In the genomic region with DNA sequence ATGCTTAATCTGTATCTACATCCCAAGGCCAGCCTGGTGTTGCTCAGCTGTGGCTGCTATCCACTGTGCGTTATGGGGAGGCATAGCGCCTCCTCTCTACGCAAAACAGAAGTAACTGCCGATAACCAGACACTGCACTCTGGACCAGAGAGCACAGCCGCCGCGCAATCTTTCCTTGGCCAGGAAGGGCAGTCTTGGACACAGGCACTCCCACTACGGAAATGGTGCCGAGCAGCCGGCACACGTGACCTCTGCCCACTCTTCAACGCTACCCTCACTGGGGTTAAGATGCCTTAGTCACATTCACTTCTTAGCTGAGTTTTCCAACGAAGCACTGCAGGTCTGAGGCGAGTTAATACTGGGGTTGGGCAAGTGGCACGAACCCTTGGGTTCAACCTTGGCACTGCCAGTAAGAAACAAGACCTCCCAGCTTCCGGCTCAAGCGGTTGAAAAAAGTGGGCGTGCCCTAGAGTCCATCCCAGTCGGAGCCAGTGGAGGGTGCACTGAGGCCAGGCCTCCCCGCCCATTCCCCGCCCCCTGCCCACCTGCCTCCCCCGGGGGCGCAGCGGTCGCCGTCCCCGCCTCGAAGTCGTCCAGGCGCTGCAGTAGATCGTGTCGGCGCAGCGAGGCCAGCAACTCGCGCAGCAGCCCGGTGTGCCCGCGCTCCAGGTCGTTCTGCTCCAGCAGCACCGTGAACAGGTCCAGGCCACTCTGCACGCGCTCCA, we compare ENCODE assay signal across 8 mouse cellular contexts. TPM values are rescaled to one million over a fixed set of nuclear protein-coding genes. Genes with fewer than 3 reads are reported as not detected.
DNase-seq lines count a peak whose midpoint lies in the region; ATAC-seq lines count a peak whose summit lies in the region.

No protein-coding gene starts in this region.

- WGBS in hindbrain, embryonic 16.5 days: under 1% methylated on average over 43 of the region's 43 CpGs

- peak; percentile 81 for DNase-seq in T-cell, adult 2 months (ENCODE audit: low spot score)
- DNase-seq in cerebellum, postnatal 36 days: peak; percentile 42 to 48
- peak; percentile 79 for DNase-seq in gastrocnemius, adult 18-20 months (ENCODE audit: low spot score)
- peak; percentile 47 for DNase-seq in left cerebral cortex, adult 11 months (ENCODE audit: low spot score)
- DNase-seq in lung, postnatal 4 days: peak; percentile 89 to 92
- peak; percentile 51 for DNase-seq in retina, postnatal 7 days (ENCODE audit: low read depth, low spot score)
- peak; percentile 74 for DNase-seq in urinary bladder, adult 2 months (ENCODE audit: low spot score)

- peak overlapping the region; percentile 90 for H3K27ac ChIP-seq in hindbrain, embryonic 16.5 days (ENCODE audit: low read depth, low read length)

- peak overlapping the region; percentile 88 for H3K4me3 ChIP-seq in hindbrain, embryonic 16.5 days (ENCODE audit: low read length)

- ATAC-seq in hindbrain, embryonic 16.5 days: peak; percentile 85

- H3K9me3 ChIP-seq in hindbrain, embryonic 16.5 days (ENCODE audit: control insufficient read depth, low read length): no peaks in the 10 kb centered on the region

- H3K9ac ChIP-seq in hindbrain, embryonic 16.5 days (ENCODE audit: low read depth, low read length): peak overlapping the region; percentile 87

- peak overlapping the region; percentile 87 for H3K4me2 ChIP-seq in hindbrain, embryonic 16.5 days (ENCODE audit: low read length)

- H3K4me1 ChIP-seq in hindbrain, embryonic 16.5 days (ENCODE audit: control insufficient read depth, insufficient read depth, low read depth, low read length): peaks cover 12% of the 10 kb centered on the region

- no peaks in the 10 kb centered on the region for H3K27me3 ChIP-seq in hindbrain, embryonic 16.5 days (replicated peaks; ENCODE audit: control insufficient read depth, insufficient read depth, low read length)

- no peaks in the 10 kb centered on the region; the same call in 1 of the 2 replicates for H3K36me3 ChIP-seq in hindbrain, embryonic 16.5 days (ENCODE audit: control insufficient read depth, insufficient read depth, low read length)

RNA-seq across cellular contexts. Expression of gene Fadd, which starts 0.5 kb away (rescaled TPM):
- total RNA-seq in gastrocnemius, adult 18-20 months (2021): 1 to 10 TPM; 2.1 to 2.3 TPM
- 4.7 and 5.9 TPM in 2 replicates for polyA plus RNA-seq in hindbrain, embryonic 16.5 days (2015; fragmentation: Nextera tagmentation; extraction: Ambion mirVana)
- 9.3 and 9.4 TPM in 2 replicates for polyA plus RNA-seq in urinary bladder, adult 2 months (2012; rRNA removed)

RNA-seq across cellular contexts. Expression of gene Ppfia1, which starts 28.2 kb away (rescaled TPM):
- 10 to 100 TPM; 24.7 to 25.8 TPM for total RNA-seq in gastrocnemius, adult 18-20 months (2021)
- polyA plus RNA-seq in hindbrain, embryonic 16.5 days (2015; fragmentation: Nextera tagmentation; extraction: Ambion mirVana): 12.8 and 23.9 TPM in 2 replicates
- 34.3 and 35.0 TPM in 2 replicates for polyA plus RNA-seq in urinary bladder, adult 2 months (2012; rRNA removed)

Comparison
In these comparisons a context has a peak if more than half of its experiments do, and no peak if none do; other contexts are left out.
1. Peak in every context shown above with its lines: DNase-seq, ATAC-seq, H3K4me3 ChIP-seq and H3K27ac ChIP-seq.